Mouse (Mus musculus) spleen, postnatal 0 days (tissue): ENCODE data around the gene Mapk6. TPM values are rescaled to one million over a fixed set of nuclear protein-coding genes. Genes with fewer than 3 reads are reported as not detected.

ENCODE experiments used
- polyA plus RNA-seq: library from polyadenylated mRNA; unstranded; fragments of >200 nt; fragmentation: Nextera tagmentation; extraction: Ambion mirVana; gene quantifications from 2 replicates; pipeline ENCODE4 v1.2.1, GENCODE M21; 2015

Mapk6 gene
- 13.6 and 17.1 TPM in 2 replicates for polyA plus RNA-seq

GRCm38 (mm10) chr9:75409852-75410378 lies at the start of gene Mapk6:
Gene Mapk6 (minus strand): TSS chr9:75410005.

DNA sequence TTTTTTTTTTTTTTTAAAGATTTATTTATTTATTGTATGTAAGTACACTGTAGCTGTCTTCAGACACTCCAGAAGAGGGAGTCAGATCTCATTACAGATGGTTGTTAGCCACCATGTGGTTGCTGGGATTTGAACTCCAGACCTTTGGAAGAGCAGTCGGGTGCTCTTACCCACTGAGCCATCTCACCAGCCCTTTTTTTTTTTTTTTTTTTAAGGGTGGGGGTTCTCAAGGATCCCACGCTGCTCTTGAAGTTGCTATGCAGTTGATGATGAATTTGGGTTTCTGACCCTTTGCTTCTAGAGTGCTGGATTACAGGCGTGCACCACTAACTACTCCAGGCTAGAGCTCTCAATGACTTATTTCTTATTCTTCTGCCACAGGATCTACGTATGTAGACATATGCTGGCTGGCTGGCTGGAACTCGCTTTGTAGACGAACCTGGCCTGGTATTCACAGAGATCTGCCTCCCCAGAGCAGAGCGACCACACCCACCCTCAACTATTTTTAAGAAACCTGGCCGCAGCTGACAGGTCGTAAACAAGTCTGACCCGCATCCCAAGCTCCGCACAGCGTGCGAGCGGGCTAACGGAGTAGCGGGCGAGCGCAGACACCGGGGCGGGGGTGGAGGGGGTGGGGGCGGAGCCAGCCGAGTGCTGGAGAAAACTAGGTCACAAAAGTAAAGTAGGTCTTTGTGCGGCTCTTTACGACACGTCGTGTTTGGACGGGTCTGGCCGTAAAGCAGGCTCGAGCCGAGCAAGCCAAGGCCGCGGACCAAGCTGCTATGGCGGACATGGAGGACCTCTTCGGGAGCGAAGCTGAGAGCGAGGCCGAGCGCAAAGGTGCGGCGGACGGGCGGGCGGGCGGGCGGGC lies 31.2 kb upstream of the Mapk6 start, which contains the start of gene Leo1:
Gene Leo1 (plus strand): TSS at position 729 of the 871 bp plus-strand sequence.

GRCm38 (mm10) chr9:75347458-75347857 lies 62.3 kb downstream of the Mapk6 start, which contains the start of gene Bcl2l10:
Gene Bcl2l10 (plus strand): TSS chr9:75347758.

Other genes with a start within 250 kb of the Mapk6 start
- gene Myo5c, start 178.0 kb downstream of the Mapk6 start, polyA plus RNA-seq: 0.02 and 0.08 TPM in 2 replicates
- gene Gnb5, start 103.7 kb downstream of the Mapk6 start, polyA plus RNA-seq: 3.7 and 4.9 TPM in 2 replicates
- gene Bcl2l10, start 62.2 kb downstream of the Mapk6 start, polyA plus RNA-seq: not detected in 2 replicates
- 17.2 and 17.7 TPM in 2 replicates for gene Leo1, start 31.5 kb upstream of the Mapk6 start, polyA plus RNA-seq
- 53.6 and 61.1 TPM in 2 replicates for gene Tmod3, start 149.7 kb upstream of the Mapk6 start, polyA plus RNA-seq
- 1.0 and 1.5 TPM in 2 replicates for gene Tmod2, start 201.3 kb upstream of the Mapk6 start, polyA plus RNA-seq
- gene Lysmd2, start 215.7 kb upstream of the Mapk6 start, polyA plus RNA-seq: 6.8 and 7.4 TPM in 2 replicates